Mouse (Mus musculus) liver, embryonic 14.5 days (tissue): ENCODE measurements at regions not wholly inside any gene's neighbourhood (a gene's known extent, or its start where the extent isn't known, plus 50 kb on each side); places are given as distances from the start of the nearest gene placed in this dataset.

ENCODE experiments used
- ATAC-seq: fragments of 200-750 bp; cut with Nextera tagmentation; 2 replicates; pipeline ENCODE4 v1.8.0; 2017; ENCODE audit warnings: moderate number of reproducible peaks, mild to moderate bottlenecking, moderate library complexity; ENCODE audit not compliant: insufficient read depth
- DNase-seq, 3 experiments: peaks; one replicate each; pipeline ENCODE4 v3.0.0-alpha.2; 2012 to 2013; ENCODE audit warnings: low read depth in 3 of 3, low spot score in 3 of 3
- H3K27ac ChIP-seq: fragments of 300-500 bp; sonication (generic); 2 replicates; pipeline ENCODE4 v1.5.1; 2014; ENCODE audit warnings: moderate library complexity, mild to moderate bottlenecking, control low read depth, inconsistent platforms
- H3K27me3 ChIP-seq: fragments of 300-500 bp; sonication (generic); 2 replicates; pipeline ENCODE4 v1.6.1; 2014; ENCODE audit warnings: mild to moderate bottlenecking, low read length, moderate library complexity; ENCODE audit not compliant: control insufficient read depth, insufficient read depth
- H3K36me3 ChIP-seq: fragments of 300-500 bp; sonication (generic); replicated peaks from 2 replicates; pipeline ENCODE4 v1.6.1; 2014; ENCODE audit warnings: low read depth; ENCODE audit not compliant: control insufficient read depth, insufficient read depth
- H3K4me1 ChIP-seq, 2 experiments: fragments of 200-500 bp in 1 of 2; fragments of 300-500 bp in 1 of 2; sonication (generic) in 1 of 2; replicated peaks; 2 replicates each; pipeline ENCODE4 v1.6.1; 2012 to 2014; ENCODE audit warnings: antibody characterized with exemption in 1 of 2, inconsistent platforms in 1 of 2, low read length in 1 of 2; ENCODE audit not compliant: control insufficient read depth in 2 of 2, insufficient read depth in 2 of 2
- H3K4me2 ChIP-seq: fragments of 300-500 bp; sonication (generic); 2 replicates; pipeline ENCODE4 v1.6.1; 2014; ENCODE audit warnings: low read depth, mild to moderate bottlenecking, control low read depth, moderate library complexity
- H3K4me3 ChIP-seq, 2 experiments: fragments of 200-500 bp in 1 of 2; fragments of 300-500 bp in 1 of 2; sonication (generic) in 1 of 2; 2 replicates each; pipeline ENCODE4 v1.5.1; 2012 to 2014; ENCODE audit warnings: low read depth in 2 of 2, low read length in 2 of 2, mild to moderate bottlenecking in 2 of 2, control low read depth in 1 of 2, inconsistent platforms in 1 of 2, moderate library complexity in 1 of 2; ENCODE audit not compliant: insufficient read depth in 1 of 2
- H3K9ac ChIP-seq: fragments of 300-500 bp; sonication (generic); replicated peaks from 2 replicates; pipeline ENCODE4 v1.6.1; 2014; ENCODE audit warnings: mild to moderate bottlenecking, control low read depth, moderate library complexity
- H3K9me3 ChIP-seq: fragments of 300-500 bp; sonication (generic); 2 replicates; pipeline ENCODE4 v1.6.1; 2016; ENCODE audit warnings: low read length, mixed read lengths; ENCODE audit not compliant: control insufficient read depth
- CTCF ChIP-seq: IDR thresholded peaks from 2 replicates; pipeline ENCODE4 v1.5.1; 2016; ENCODE audit warnings: antibody characterized with exemption, low read depth, control low read depth
- EP300 ChIP-seq: IDR thresholded peaks from 2 replicates; pipeline ENCODE4 v1.6.1; 2016; ENCODE audit warnings: antibody characterized with exemption, low read depth
- WGBS: fragments of 180-500 bp; shearing (Covaris S2); extraction: QIAGEN DNeasy Blood & Tissue Kit; methylation state at CpG from one replicate; pipeline ENCODE4 v1.1.7; 2014; ENCODE audit not compliant: insufficient replicate concordance; 5-methylcytosine and 5-hydroxymethylcytosine counted together

DNA sequence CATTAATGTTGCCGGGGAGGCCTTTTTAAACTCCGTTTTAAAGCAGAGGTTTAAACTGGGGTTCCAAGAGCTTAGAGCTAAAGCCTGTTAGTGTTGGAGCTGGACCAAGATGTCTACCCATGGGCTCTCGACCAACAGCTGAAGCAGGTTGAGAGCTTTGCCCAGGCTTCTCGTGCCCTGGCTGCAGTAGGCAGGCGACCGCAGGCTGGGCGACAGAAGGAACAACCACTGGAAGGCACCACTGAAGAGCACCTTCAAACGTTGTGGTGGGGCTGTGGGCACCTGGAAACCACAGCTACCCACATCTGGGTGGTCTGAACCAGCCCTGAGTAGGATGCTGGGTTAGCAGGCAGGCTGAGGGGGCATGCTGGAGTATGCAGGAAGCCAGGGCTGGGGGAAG, 141.7 kb upstream of the 1600014C23Rik start:
- Histone ChIP-seq H3K9me3 (no peaks in the 10 kb centered on the region; the same call in 1 of the 2 replicates), H3K27ac (no peak overlapping the region), H3K9ac (no peak overlapping the region), H3K4me2 (no peak overlapping the region), H3K36me3 (no peaks in the 10 kb centered on the region), H3K4me1 (peaks cover 0 to 6% of the 10 kb centered on the region in 2 experiments; a peak in 1 of 4 replicates), H3K27me3 (peaks cover 17% of the 10 kb centered on the region), H3K4me3 (no peak overlapping the region)
- 68% methylated on average over 8 of the region's 8 CpGs for WGBS
- no peak for DNase-seq
- ATAC-seq = no peak
- no peak for TF ChIP-seq CTCF
- TF ChIP-seq EP300 = no peak

DNA sequence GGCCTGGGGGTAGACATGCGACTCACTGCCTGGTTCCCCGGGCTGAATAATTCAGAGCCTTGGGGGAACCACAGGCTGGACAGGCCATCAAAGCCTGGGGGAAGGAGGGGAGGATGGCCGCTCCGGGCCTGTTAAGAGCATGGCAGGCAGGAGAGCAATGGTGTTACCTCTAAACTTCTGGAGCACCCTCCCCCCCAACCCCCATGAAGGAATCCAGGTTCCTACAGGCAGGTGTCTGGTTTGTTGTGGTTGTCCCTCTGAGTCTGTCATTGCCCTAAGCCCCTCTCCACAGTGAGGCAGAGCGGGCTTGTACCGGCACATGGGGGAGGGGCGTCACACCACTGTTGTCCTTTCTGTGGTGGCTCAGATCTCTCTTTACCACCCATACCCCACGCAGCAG, 140.4 kb upstream of the 1600014C23Rik start:
- no peak for ATAC-seq
- H3K9ac ChIP-seq = no peak overlapping the region
- H3K36me3 ChIP-seq = no peaks in the 10 kb centered on the region
- TF ChIP-seq CTCF = no peak
- TF ChIP-seq EP300 = no peak
- H3K27ac ChIP-seq = no peak overlapping the region
- 18% methylated on average over 8 of the region's 8 CpGs for WGBS
- no peak for DNase-seq
- no peaks in the 10 kb centered on the region; the same call in 1 of the 2 replicates for H3K9me3 ChIP-seq
- H3K27me3 ChIP-seq = peaks cover 17% of the 10 kb centered on the region
- peaks cover 0 to 6% of the 10 kb centered on the region in 2 experiments; a peak in 1 of 4 replicates for H3K4me1 ChIP-seq
- H3K4me2 ChIP-seq = peak overlapping the region; percentile 24
- no peak overlapping the region for H3K4me3 ChIP-seq

DNA sequence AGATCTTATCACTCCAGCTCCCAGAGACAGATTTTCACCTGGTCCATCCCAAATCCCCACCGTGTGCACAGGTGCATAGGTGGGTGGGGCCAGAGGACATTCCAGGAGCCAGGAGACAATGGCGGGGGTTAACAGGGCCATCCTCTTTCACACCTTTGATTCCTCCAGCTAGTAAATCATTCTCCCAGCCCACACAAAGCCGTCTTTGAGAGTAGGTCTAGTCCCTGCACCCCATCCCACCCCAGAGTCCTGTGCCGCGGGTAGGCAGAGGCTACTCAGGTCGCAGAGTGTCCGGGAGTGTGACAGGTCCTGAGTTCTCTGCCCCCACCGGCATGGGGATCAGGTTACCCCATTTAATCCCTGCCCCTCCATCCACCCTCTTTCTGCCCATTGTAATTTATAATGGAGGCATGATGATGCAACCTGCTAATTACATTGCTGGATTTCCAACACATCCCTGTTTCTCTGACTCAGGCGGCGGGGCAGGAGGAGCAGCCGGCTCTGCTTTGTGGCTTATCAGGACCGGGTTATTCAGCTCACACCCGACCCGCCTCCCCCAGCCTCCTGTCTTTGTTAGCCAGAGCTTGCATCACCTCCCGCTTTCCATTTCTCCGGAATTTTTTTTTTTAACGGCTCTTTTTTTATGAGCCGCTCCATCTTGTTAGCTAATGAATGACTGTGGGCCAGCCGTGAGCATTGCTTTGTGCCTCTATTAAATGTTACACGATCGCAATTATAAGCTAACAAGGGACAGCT, 139.7 kb upstream of the 1600014C23Rik start:
- H3K4me3 ChIP-seq = no peak overlapping the region
- TF ChIP-seq CTCF (no peak), EP300 (no peak)
- ATAC-seq = no peak
- no peak overlapping the region for H3K27ac ChIP-seq
- H3K4me1 ChIP-seq = peaks cover 0 to 6% of the 10 kb centered on the region in 2 experiments; a peak in 1 of 4 replicates
- WGBS = 9% methylated on average over 21 of the region's 21 CpGs
- no peak for DNase-seq
- H3K9ac ChIP-seq = no peak overlapping the region
- peaks cover 17% of the 10 kb centered on the region for H3K27me3 ChIP-seq
- no peaks in the 10 kb centered on the region for H3K36me3 ChIP-seq
- H3K4me2 ChIP-seq = peak overlapping the region; percentile 24
- no peaks in the 10 kb centered on the region for H3K9me3 ChIP-seq

DNA sequence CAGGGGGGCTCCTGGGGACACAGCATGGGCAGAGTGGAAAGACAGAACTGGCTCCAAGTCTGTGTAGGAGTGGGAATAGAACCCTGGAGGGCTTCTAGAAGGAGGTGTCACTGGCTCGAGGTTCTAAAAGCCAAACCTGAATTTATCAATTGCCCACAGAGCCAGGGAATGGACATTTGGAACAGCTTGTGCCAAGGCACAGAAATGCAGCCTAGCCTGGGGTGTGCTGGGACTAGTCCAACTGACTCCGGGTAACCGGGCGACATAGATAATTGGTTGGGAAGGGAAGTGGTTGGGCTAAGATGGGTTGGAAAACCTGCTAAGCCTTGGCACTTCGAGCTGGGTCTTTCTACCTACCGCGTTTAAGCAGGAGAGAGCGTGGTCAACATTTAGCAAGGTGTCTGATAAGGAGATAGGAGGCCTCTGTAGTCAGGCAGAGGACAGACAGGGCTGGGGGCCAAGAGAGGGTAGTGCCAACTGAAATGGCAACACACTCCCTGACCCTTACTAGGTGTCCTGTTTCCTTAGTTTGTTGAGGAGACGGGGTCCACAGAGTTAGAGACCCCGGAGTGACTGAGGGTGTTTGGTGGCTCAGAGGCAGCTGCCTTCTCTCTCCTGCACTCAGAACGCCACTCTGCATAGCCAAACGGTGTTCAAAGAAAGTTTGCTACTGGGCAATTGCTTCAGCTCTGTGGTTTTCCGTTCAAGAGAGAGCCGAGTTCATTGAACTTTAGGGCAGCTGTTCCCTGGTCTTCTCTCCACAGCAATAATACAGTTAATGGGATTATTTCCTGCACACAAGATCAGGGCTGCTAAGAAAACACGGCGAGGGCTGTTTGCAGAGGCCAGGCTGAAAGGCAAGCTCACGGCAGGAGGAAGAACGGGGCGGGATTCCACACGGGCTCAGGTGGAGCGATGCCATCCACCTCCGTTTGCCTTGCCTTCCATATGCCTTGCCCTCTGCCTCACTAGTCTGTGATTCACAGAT, 138.3 kb upstream of the 1600014C23Rik start:
- Histone ChIP-seq H3K36me3 (no peaks in the 10 kb centered on the region), H3K9ac (no peak overlapping the region), H3K9me3 (no peaks in the 10 kb centered on the region), H3K27ac (no peak overlapping the region), H3K27me3 (peaks cover 17% of the 10 kb centered on the region), H3K4me2 (no peak overlapping the region), H3K4me3 (no peak overlapping the region), H3K4me1 (peaks cover 0 to 6% of the 10 kb centered on the region in 2 experiments; a peak in 1 of 4 replicates)
- 18% methylated on average over 22 of the region's 22 CpGs for WGBS
- TF ChIP-seq CTCF (no peak), EP300 (no peak)
- no peak for DNase-seq
- no peak for ATAC-seq

DNA sequence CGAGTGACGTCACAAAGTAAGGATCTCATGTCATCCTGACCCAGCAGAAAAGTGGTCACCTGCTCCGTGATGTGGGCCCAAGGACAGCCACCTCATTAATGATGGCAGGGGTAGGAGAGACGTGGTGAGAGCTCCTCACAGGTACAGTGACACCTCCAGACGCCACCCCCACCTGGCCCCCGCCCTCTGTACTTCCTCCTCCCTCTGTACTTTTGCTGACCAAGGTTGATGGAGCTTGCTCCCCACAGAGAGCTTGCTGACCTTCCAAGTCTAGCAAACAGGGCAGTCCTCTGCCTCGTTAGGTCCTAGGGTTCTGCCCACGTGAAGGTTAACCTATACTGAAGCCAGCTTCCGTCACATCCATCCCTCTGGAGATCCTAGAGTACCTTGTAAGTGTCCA, 137.4 kb upstream of the 1600014C23Rik start:
- no peak overlapping the region for H3K4me2 ChIP-seq
- ATAC-seq = no peak
- H3K4me3 ChIP-seq = no peak overlapping the region
- peaks cover 17% of the 10 kb centered on the region for H3K27me3 ChIP-seq
- H3K27ac ChIP-seq = no peak overlapping the region
- H3K36me3 ChIP-seq = no peaks in the 10 kb centered on the region
- H3K9ac ChIP-seq = no peak overlapping the region
- DNase-seq = no peak
- 61% methylated on average over 9 of the region's 9 CpGs for WGBS
- no peaks in the 10 kb centered on the region for H3K9me3 ChIP-seq
- TF ChIP-seq EP300 (no peak), CTCF (no peak)
- H3K4me1 ChIP-seq = peaks cover 0 to 7% of the 10 kb centered on the region in 2 experiments; a peak in 1 of 4 replicates
